ENCODE assay signal across 15 mouse cellular contexts in genomic region chr4:44452043-44452618, GRCm38 (mm10).
DNase-seq lines count a peak whose midpoint lies in the region; ATAC-seq lines count a peak whose summit lies in the region.
"Had no signal": no experiment of that assay in that cellular context is flagged by ENCODE, and none has a peak within 500 bp of the region (broad histone marks: within the 10 kb centered on the region; RNA-seq: fewer than 3 reads in every experiment).

No protein-coding gene starts in this region.

- 41% methylated on average over 8 of the region's 8 CpGs for WGBS in hindbrain, embryonic 13.5 days
- WGBS in midbrain, embryonic 16.5 days = 46% methylated on average over 8 of the region's 8 CpGs

- H3K27me3 ChIP-seq in hindbrain, embryonic 13.5 days = no peaks in the 10 kb centered on the region
- H3K27me3 ChIP-seq in midbrain, embryonic 16.5 days (ENCODE audit: control insufficient read depth, insufficient read depth, low read depth, low read length) = no peaks in the 10 kb centered on the region
- H3K27me3 ChIP-seq: embryonic facial prominence, embryonic 13.5 days; limb, embryonic 12.5 days; midbrain, embryonic 12.5 days had no signal

- H3K27ac ChIP-seq in hindbrain, embryonic 13.5 days = peak overlapping the region; percentile 78
- no peak overlapping the region for H3K27ac ChIP-seq in midbrain, embryonic 16.5 days (ENCODE audit: low read length)
- H3K27ac ChIP-seq: embryonic facial prominence, embryonic 13.5 days; limb, embryonic 12.5 days; midbrain, embryonic 12.5 days had no signal

- 0 out of 2 replicates have a peak, but pooled peaks have one; percentile 23 for ATAC-seq in hindbrain, embryonic 13.5 days (ENCODE audit: low FRiP score)
- ATAC-seq in midbrain, embryonic 16.5 days = peak; percentile 66; the same call in 1 of the 2 replicates
- ATAC-seq: intestine, embryonic 16.5 days; liver, postnatal 0 days had no signal

- no peak overlapping the region for H3K4me3 ChIP-seq in hindbrain, embryonic 13.5 days
- no peak overlapping the region for H3K4me3 ChIP-seq in midbrain, embryonic 16.5 days (ENCODE audit: low read depth, low read length)
- H3K4me3 ChIP-seq: embryonic facial prominence, embryonic 13.5 days; limb, embryonic 12.5 days; midbrain, embryonic 12.5 days had no signal

- H3K9ac ChIP-seq in hindbrain, embryonic 13.5 days = no peak overlapping the region
- H3K9ac ChIP-seq in midbrain, embryonic 16.5 days (ENCODE audit: low read depth, low read length) = no peak overlapping the region
- H3K9ac ChIP-seq: embryonic facial prominence, embryonic 13.5 days; limb, embryonic 12.5 days; liver, postnatal 0 days; midbrain, embryonic 12.5 days had no signal

- H3K9me3 ChIP-seq in hindbrain, embryonic 13.5 days = no peaks in the 10 kb centered on the region
- no peaks in the 10 kb centered on the region for H3K9me3 ChIP-seq in midbrain, embryonic 16.5 days (replicated peaks; ENCODE audit: control insufficient read depth, low read length, poor library complexity, severe bottlenecking)
- H3K9me3 ChIP-seq: embryonic facial prominence, embryonic 13.5 days; midbrain, embryonic 12.5 days had no signal

- H3K4me2 ChIP-seq in hindbrain, embryonic 13.5 days = no peak overlapping the region
- H3K4me2 ChIP-seq in midbrain, embryonic 16.5 days (ENCODE audit: low read length) = no peak overlapping the region
- H3K4me2 ChIP-seq: embryonic facial prominence, embryonic 13.5 days; limb, embryonic 12.5 days; midbrain, embryonic 12.5 days had no signal

- peak; percentile 51 for DNase-seq in heart, adult 11 months
- DNase-seq in heart, postnatal 25 days (ENCODE audit: low spot score) = no peak
- peak; percentile 11 for DNase-seq in brain, adult 2 months (ENCODE audit: low read depth, low spot score)
- DNase-seq in layer of hippocampus, postnatal 36 days = no peak
- no peak for DNase-seq in gastrocnemius, adult 8-10 months (ENCODE audit: low spot score in 2 of 2)
- DNase-seq in left cerebral cortex, postnatal 36 days (ENCODE audit: low spot score in 2 of 2) = no peak
- DNase-seq: cerebellum, adult 2 months; liver, postnatal 0 days; thymus, postnatal 4 days had no signal

- H3K4me1 ChIP-seq in hindbrain, embryonic 13.5 days (replicated peaks) = peaks cover 49% of the 10 kb centered on the region
- H3K4me1 ChIP-seq in midbrain, embryonic 16.5 days (ENCODE audit: control insufficient read depth, insufficient read depth, low read length) = peaks cover 9% of the 10 kb centered on the region; the same call in 1 of the 2 replicates
- H3K4me1 ChIP-seq: embryonic facial prominence, embryonic 13.5 days; limb, embryonic 12.5 days had no signal

- no peaks in the 10 kb centered on the region for H3K36me3 ChIP-seq in hindbrain, embryonic 13.5 days
- H3K36me3 ChIP-seq in midbrain, embryonic 16.5 days (ENCODE audit: control insufficient read depth, insufficient read depth, low read length) = no peaks in the 10 kb centered on the region
- H3K36me3 ChIP-seq: embryonic facial prominence, embryonic 13.5 days; limb, embryonic 12.5 days; midbrain, embryonic 12.5 days had no signal

- intact Hi-C loops in heart, postnatal 25 days (cut with DNase I) = no loop called here
- intact Hi-C loops in left cerebral cortex, postnatal 36 days (cut with DNase I) = no loop called here

Comparison
In these comparisons a context has a peak if more than half of its experiments do, and no peak if none do; other contexts are left out.
1. DNase-seq: peak in heart, adult 11 months (single experiment) and brain, adult 2 months (single experiment); none in heart, postnatal 25 days (single experiment), layer of hippocampus, postnatal 36 days (0 of 2), gastrocnemius, adult 8-10 months (0 of 2) and left cerebral cortex, postnatal 36 days (0 of 2).